Mouse (Mus musculus): Measurements from ENCODE around the gene Sucla2.

DNA sequence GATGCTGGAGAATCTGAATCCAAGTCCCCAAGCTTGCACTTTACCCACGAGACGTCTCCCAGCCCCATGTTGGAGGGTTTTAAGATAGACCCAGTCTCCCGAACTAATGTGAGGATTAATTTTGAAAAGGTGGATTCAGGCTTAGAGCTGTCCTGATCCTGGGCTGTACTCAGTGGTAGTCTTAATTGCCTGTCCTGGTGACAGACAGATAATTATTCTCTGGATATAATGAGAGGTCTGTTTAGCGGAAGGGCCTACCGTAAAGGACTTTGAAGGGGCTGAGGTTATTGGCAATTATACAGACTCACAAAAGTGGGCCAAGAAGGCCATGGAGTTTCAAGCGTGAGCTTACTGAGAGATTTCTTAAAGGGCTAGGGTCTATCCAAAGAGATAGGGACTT, 18.7 kb downstream of the Sucla2 start:
- TF ChIP-seq CTCF (IDR thresholded peaks at IDR 0.05; ENCODE audit: control insufficient read depth, insufficient read depth, low read length) (no peak), POLR2A (IDR thresholded peaks at IDR 0.05; ENCODE audit: borderline replicate concordance, control insufficient read depth, low read depth, low read length) (no peak)
